ENCODE assay signal across 19 mouse cellular contexts in the genomic region with DNA sequence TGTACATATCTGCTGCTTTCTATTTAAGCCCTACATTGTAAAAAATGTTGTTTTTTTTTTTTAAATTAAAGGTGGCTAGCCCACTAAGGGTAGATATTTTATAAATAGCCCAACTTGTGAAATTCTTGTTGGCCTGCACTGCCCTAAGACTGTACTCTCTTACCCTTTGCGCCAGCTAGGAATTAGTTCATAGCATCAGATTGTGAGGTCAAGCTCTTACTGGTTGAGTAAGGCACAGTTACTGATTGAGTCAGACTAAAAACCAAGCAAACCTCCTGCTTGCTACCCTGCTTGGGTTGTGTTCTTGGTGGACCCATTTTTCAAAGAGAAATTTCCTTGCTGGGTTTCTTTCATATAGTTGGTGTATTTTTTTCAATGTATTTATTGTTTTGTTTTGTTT. TPM values are rescaled to one million over a fixed set of nuclear protein-coding genes. Genes with fewer than 3 reads are reported as not detected.
"Had no signal": no experiment of that assay in that cellular context is flagged by ENCODE, and none has a peak within 500 bp of the region (broad histone marks: within the 10 kb centered on the region; RNA-seq: fewer than 3 reads in every experiment).

No protein-coding gene starts in this region.

- H3K27me3 ChIP-seq: kidney, embryonic 15.5 days; limb, embryonic 13.5 days; neural tube, embryonic 15.5 days had no signal

- DNase-seq: kidney, postnatal 14 days; left cerebral cortex, postnatal 4 days; lung, adult 18-20 months; midbrain, embryonic 14.5 days; right cerebral cortex, adult 18-20 months; right cerebral cortex, postnatal 25 days; thymus, postnatal 36 days had no signal

- H3K4me1 ChIP-seq: kidney, embryonic 15.5 days; limb, embryonic 13.5 days; midbrain, embryonic 10.5 days; neural tube, embryonic 15.5 days had no signal

- H3K36me3 ChIP-seq: kidney, embryonic 15.5 days; limb, embryonic 13.5 days; midbrain, embryonic 10.5 days; neural tube, embryonic 15.5 days had no signal

- H3K4me3 ChIP-seq: kidney, embryonic 15.5 days; limb, embryonic 13.5 days; midbrain, embryonic 10.5 days; myocyte; neural tube, embryonic 15.5 days had no signal

- H3K27ac ChIP-seq: kidney, embryonic 15.5 days; limb, embryonic 13.5 days; midbrain, embryonic 10.5 days; neural tube, embryonic 15.5 days had no signal

RNA-seq across cellular contexts. Expression of a gene that starts 43.2 kb away (rescaled TPM):
- polyA plus RNA-seq: large intestine, adult 2 months; limb, embryonic 13.5 days; liver, adult 2 months; lung, embryonic 16.5 days; midbrain, embryonic 10.5 days; midbrain, embryonic 14.5 days; myocyte; neural tube, embryonic 11.5 days; neural tube, embryonic 15.5 days; small intestine, adult 2 months; stomach, embryonic 16.5 days; thymus, postnatal 0 days had no signal
